Mouse (Mus musculus) embryo, embryonic 11.5 days (tissue): Measurements from ENCODE around the gene Cd38.
A peak's percentile ranks its signal among the peaks of the same experiment; 100 is the strongest.

Experiments used
- DNase-seq: peaks from one replicate; pipeline ENCODE4 v3.0.0-alpha.2; 2012; ENCODE audit warnings: low read depth, low spot score

Gene Cd38

GRCm38 (mm10) chr5:43947330-43947977 is 79.1 kb downstream of the Cd38 start:
- no peak for DNase-seq

GRCm38 (mm10) chr5:43948111-43948743 is 79.9 kb downstream of the Cd38 start:
- DNase-seq: peak; percentile 31

GRCm38 (mm10) chr5:43948748-43949275 is 80.5 kb downstream of the Cd38 start:
- no peak for DNase-seq

- no peak for DNase-seq
These were observed 84.9 kb downstream of the Cd38 start for GRCm38 (mm10) chr5:43953241-43953640.

- no peak for DNase-seq
These were observed 91.6 kb downstream of the Cd38 start for GRCm38 (mm10) chr5:43959884-43960440.

GRCm38 (mm10) chr5:43961056-43961455 is 92.7 kb downstream of the Cd38 start:
- no peak for DNase-seq
